Mouse (Mus musculus) liver, adult 2 months (tissue): ENCODE results near the gene Rad51ap2. TPM values are rescaled to one million over a fixed set of nuclear protein-coding genes. Genes with fewer than 3 reads are reported as not detected.

Experiments used
- DNase-seq: peaks from one replicate; pipeline ENCODE4 v3.0.0-alpha.2; 2011; ENCODE audit warnings: low read depth, low spot score; ENCODE audit errors: extremely low read depth
- H3K27ac ChIP-seq: fragments of 200-500 bp; replicated peaks from 2 replicates; pipeline ENCODE4 v1.5.1; 2012; ENCODE audit warnings: low read depth, mild to moderate bottlenecking, control low read depth, inconsistent platforms, low read length; ENCODE audit not compliant: insufficient read depth
- H3K27me3 ChIP-seq: fragments of 200-500 bp; 2 replicates; pipeline ENCODE4 v1.6.1; 2012; ENCODE audit warnings: mild to moderate bottlenecking, moderate library complexity, low read length, inconsistent platforms; ENCODE audit not compliant: control insufficient read depth, insufficient read depth
- H3K36me3 ChIP-seq: fragments of 200-500 bp; 2 replicates; pipeline ENCODE4 v1.6.1; 2012; ENCODE audit warnings: low read length, inconsistent platforms; ENCODE audit not compliant: control insufficient read depth, insufficient read depth
- H3K4me1 ChIP-seq: fragments of 200-500 bp; 2 replicates; pipeline ENCODE4 v1.6.1; 2011; ENCODE audit warnings: low read length; ENCODE audit not compliant: control insufficient read depth, insufficient read depth
- H3K4me3 ChIP-seq: fragments of 200-500 bp; 2 replicates; pipeline ENCODE4 v1.5.1; 2011; ENCODE audit warnings: low read depth, mild to moderate bottlenecking, control low read depth, low read length, moderate library complexity; ENCODE audit not compliant: insufficient read depth
- H3K79me2 ChIP-seq: fragments of 200-500 bp; 2 replicates; pipeline ENCODE4 v1.6.1; 2012; ENCODE audit warnings: inconsistent platforms, mild to moderate bottlenecking, low read length, moderate library complexity; ENCODE audit not compliant: control insufficient read depth, insufficient read depth
- H3K9ac ChIP-seq: fragments of 200-500 bp; 2 replicates; pipeline ENCODE4 v1.6.1; 2012; ENCODE audit warnings: low read depth, mild to moderate bottlenecking, control low read depth, inconsistent platforms, low read length
- CTCF ChIP-seq: fragments of 200-500 bp; IDR thresholded peaks from 2 replicates; pipeline ENCODE4 v1.5.1; 2011; ENCODE audit warnings: low read depth, low read length, control low read depth
- POLR2A ChIP-seq: fragments of 200-500 bp; IDR thresholded peaks from 2 replicates; pipeline ENCODE4 v1.6.1; 2011; ENCODE audit warnings: low read length, control low read depth; ENCODE audit not compliant: insufficient read depth; ENCODE audit errors: extremely low read depth
- WGBS: fragments of 180-500 bp; shearing (Covaris S2); methylation state at CpG from one replicate; pipeline ENCODE4 v1.1.7; 2018; 5-methylcytosine and 5-hydroxymethylcytosine counted together
- polyA plus RNA-seq: library from polyadenylated mRNA; depleted of rRNA; stranded (reverse); fragments of >200 nt; gene quantifications from 2 replicates; pipeline ENCODE4 v1.2.3, GENCODE M21; 2012; rRNA removed
- total RNA-seq: library from RNA; depleted of rRNA; stranded (reverse); fragments of >200 nt; gene quantifications from 2 replicates; pipeline ENCODE4 v1.2.3, GENCODE M21; 2014; rRNA removed

Gene Rad51ap2
- total RNA-seq, result not detected in 2 replicates
- not detected in 2 replicates for polyA plus RNA-seq

DNA sequence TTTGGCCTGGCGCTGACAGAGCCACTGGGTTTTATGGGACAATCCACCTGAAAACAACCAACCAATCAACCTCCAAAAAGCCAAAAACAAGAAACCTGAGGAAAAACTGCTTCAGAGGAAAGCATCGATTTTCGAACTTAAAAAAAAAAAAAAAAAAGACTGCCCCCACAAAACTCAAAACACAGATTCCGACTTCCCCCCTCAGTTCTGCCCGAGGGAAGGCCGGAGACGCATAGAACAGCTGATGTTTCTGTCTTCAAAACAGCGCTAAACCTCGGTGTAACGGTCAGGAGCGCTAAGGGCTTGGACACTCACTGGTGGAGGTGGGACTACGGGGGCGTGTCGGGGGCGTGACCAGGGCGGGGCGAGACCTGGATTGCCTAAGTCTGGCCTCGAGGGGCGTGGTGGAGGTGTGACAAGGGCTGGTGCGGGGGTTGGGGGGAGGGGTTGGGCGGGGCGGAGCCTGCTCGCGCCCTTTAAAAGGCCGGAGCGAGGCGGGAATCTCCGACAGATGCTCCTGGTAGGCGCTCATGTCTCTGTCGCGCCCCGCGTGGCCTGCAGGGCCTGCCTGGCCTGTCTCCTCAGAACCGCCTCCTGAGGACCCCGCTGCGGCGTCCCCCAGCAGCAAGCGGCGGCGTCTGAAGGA is at the start of gene Rad51ap2:
Gene Rad51ap2 (plus strand): TSS at position 531 of the 646 bp plus-strand sequence.
- no peak within 1 kb of the TSS for H3K27ac ChIP-seq
- peak; percentile 72 for DNase-seq
- H3K9ac ChIP-seq, result no peak within 1 kb of the TSS
- H3K36me3 ChIP-seq, result no peaks in the 10 kb centered on the region
- H3K79me2 ChIP-seq, result no peaks in the 10 kb centered on the region
- H3K4me3 ChIP-seq, result peak within 1 kb of the TSS; percentile 18; the same call in 1 of the 2 replicates
- WGBS, result 3% methylated on average over 40 of the region's 40 CpGs
- H3K4me1 ChIP-seq, result no peaks in the 10 kb centered on the region
- TF ChIP-seq CTCF, result no peak
- H3K27me3 ChIP-seq, result no peaks in the 10 kb centered on the region

DNA sequence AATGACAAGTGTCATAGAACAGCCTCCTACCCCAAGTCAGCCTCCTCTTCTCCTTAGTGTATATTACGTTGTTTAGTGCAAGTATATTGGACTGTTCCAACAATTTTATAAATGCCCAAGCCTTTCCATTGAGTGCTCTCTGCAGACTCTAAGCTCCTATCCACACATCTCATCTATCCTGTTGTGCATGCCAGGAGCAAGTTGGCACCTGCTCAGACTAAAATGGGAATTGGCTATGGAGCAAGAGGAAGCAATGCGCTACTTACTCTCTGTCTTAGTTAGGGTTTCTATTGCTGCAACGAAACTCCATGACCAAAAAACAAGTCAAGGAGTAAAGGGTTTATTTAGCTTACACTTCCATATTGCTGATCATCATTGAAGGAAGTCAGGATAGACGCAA is 48.2 kb upstream of the Rad51ap2 start:
- DNase-seq, result no peak
- WGBS, result 83% methylated on average over 4 of the region's 4 CpGs
- no peak overlapping the region for H3K9ac ChIP-seq
- TF ChIP-seq POLR2A (no peak), CTCF (no peak)
- H3K36me3 ChIP-seq, result no peaks in the 10 kb centered on the region
- H3K27ac ChIP-seq, result no peak overlapping the region
- H3K4me1 ChIP-seq, result no peaks in the 10 kb centered on the region
- no peaks in the 10 kb centered on the region for H3K79me2 ChIP-seq
- H3K27me3 ChIP-seq, result no peaks in the 10 kb centered on the region
- H3K4me3 ChIP-seq, result no peak overlapping the region

DNA sequence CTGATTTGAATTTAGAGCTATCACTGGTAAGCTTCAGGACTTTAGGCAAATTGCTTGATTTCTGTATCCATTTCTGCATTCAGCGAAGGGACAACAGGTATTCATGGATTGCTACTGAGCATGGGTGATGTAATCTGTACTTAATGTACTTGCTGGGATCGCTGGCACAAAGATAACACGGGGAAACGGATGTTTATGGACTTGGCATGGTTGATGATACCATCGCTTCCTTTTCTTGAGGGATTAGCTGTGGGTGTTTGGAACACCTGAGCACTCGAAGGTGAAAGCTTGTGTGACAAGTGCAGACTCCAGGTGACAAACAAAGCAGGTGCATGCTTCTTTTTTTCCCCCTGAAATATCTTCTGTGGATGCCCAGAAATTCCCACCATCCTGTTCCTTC is 37.8 kb upstream of the Rad51ap2 start:
- TF ChIP-seq POLR2A (no peak), CTCF (no peak)
- no peak overlapping the region for H3K27ac ChIP-seq
- no peaks in the 10 kb centered on the region for H3K4me1 ChIP-seq
- no peaks in the 10 kb centered on the region for H3K27me3 ChIP-seq
- no peak for DNase-seq
- H3K9ac ChIP-seq, result no peak overlapping the region
- H3K79me2 ChIP-seq, result no peaks in the 10 kb centered on the region
- no peaks in the 10 kb centered on the region for H3K36me3 ChIP-seq
- 76% methylated on average over 6 of the region's 6 CpGs for WGBS
- H3K4me3 ChIP-seq, result no peak overlapping the region

DNA sequence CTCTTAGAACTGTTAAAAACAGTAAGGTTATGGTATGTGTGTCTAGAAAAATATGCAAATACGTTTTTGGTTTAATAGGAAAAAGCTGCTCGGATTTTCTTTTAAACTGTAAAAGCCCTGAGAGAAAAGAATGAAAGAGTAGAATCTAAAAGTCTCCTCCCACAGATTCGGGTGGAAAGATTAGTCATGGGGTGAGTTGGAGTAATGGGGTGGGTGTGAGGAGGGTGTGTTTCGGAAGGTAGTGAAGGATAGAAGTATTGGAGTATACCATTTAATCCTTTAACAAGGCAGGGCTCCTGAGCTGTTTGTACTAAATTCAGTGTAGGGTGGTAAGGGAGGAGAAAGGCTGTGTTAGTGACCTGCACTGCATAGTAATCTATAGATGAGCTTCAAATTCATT is 28.5 kb upstream of the Rad51ap2 start:
- TF ChIP-seq CTCF (no peak), POLR2A (no peak)
- no peak for DNase-seq
- no peak overlapping the region for H3K9ac ChIP-seq
- H3K4me3 ChIP-seq, result no peak overlapping the region
- 70% methylated on average over 4 of the region's 4 CpGs for WGBS
- no peaks in the 10 kb centered on the region for H3K4me1 ChIP-seq
- no peaks in the 10 kb centered on the region for H3K36me3 ChIP-seq
- no peaks in the 10 kb centered on the region for H3K27me3 ChIP-seq
- H3K27ac ChIP-seq, result no peak overlapping the region
- no peaks in the 10 kb centered on the region for H3K79me2 ChIP-seq

DNA sequence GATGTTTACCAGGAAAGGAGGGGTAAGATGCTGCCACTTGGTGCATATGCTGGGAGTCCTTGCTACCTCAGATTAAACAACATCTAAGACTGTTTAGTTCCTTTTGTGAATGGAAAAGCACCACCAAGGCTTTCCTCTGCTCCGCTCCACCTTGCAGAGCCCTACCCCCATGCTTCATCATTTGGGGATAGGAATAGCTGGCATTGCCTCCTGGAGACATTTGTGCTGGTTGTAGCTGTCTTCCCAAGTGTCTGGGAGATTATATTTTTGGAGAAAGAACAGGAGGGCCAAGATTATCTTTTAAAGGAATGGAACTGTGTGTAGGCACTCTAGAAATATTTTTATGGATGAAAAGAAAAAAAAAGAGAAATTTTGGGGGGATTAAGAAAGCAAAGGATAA is 22.8 kb upstream of the Rad51ap2 start:
- no peak overlapping the region for H3K27ac ChIP-seq
- H3K79me2 ChIP-seq, result no peaks in the 10 kb centered on the region
- WGBS, result 93% methylated on average over 1 of the region's 1 CpGs
- H3K36me3 ChIP-seq, result no peaks in the 10 kb centered on the region
- no peak overlapping the region for H3K9ac ChIP-seq
- no peak overlapping the region for H3K4me3 ChIP-seq
- H3K4me1 ChIP-seq, result peaks cover 4% of the 10 kb centered on the region
- H3K27me3 ChIP-seq, result peaks cover 7% of the 10 kb centered on the region
- no peak for TF ChIP-seq POLR2A
- TF ChIP-seq CTCF, result no peak
- no peak for DNase-seq

GRCm38 (mm10) chr12:11433716-11434115 is 22.2 kb upstream of the Rad51ap2 start:
- WGBS, result 62% methylated on average over 1 of the region's 1 CpGs
- no peak overlapping the region for H3K9ac ChIP-seq
- H3K79me2 ChIP-seq, result no peaks in the 10 kb centered on the region
- TF ChIP-seq POLR2A (no peak), CTCF (no peak)
- H3K27me3 ChIP-seq, result peaks cover 7% of the 10 kb centered on the region
- H3K4me1 ChIP-seq, result peaks cover 4% of the 10 kb centered on the region
- no peaks in the 10 kb centered on the region for H3K36me3 ChIP-seq
- no peak for DNase-seq
- no peak overlapping the region for H3K4me3 ChIP-seq
- no peak overlapping the region for H3K27ac ChIP-seq
